Comparison of ENCODE assay signal across 32 mouse cellular contexts in genomic region chr6:140782524-140782923, GRCm38 (mm10). TPM values are rescaled to one million over a fixed set of nuclear protein-coding genes. Genes with fewer than 3 reads are reported as not detected.
DNase-seq lines count a peak whose midpoint lies in the region; ATAC-seq and TF ChIP-seq lines count a peak whose summit lies in the region.
"Had no signal": no experiment of that assay in that cellular context is flagged by ENCODE, and none has a peak within 500 bp of the region (broad histone marks: within the 10 kb centered on the region; RNA-seq: fewer than 3 reads in every experiment).

No protein-coding gene starts in this region.

- no peaks in the 10 kb centered on the region for H3K36me3 ChIP-seq in heart, embryonic 11.5 days (ENCODE audit: control insufficient read depth, insufficient read depth, low read length)
- no peaks in the 10 kb centered on the region for H3K36me3 ChIP-seq in limb, embryonic 11.5 days (ENCODE audit: control insufficient read depth, insufficient read depth, low read length)
- H3K36me3 ChIP-seq in limb, embryonic 10.5 days = no peaks in the 10 kb centered on the region
- H3K36me3 ChIP-seq in G1E (replicated peaks) = no peaks in the 10 kb centered on the region
- H3K36me3 ChIP-seq in limb, embryonic 15.5 days = no peaks in the 10 kb centered on the region
- H3K36me3 ChIP-seq: neural tube, embryonic 12.5 days had no signal

- no peak overlapping the region for H3K27ac ChIP-seq in heart, embryonic 11.5 days (ENCODE audit: low read depth, low read length)
- H3K27ac ChIP-seq in limb, embryonic 11.5 days (replicated peaks; ENCODE audit: low read depth, low read length) = no peak overlapping the region
- H3K27ac ChIP-seq in limb, embryonic 10.5 days = no peak overlapping the region
- H3K27ac ChIP-seq in limb, embryonic 15.5 days = no peak overlapping the region
- H3K27ac ChIP-seq: neural tube, embryonic 12.5 days had no signal

- H3K9me3 ChIP-seq in heart, embryonic 11.5 days (replicated peaks; ENCODE audit: control insufficient read depth, low read length) = no peaks in the 10 kb centered on the region
- H3K9me3 ChIP-seq in limb, embryonic 11.5 days (ENCODE audit: control insufficient read depth, low read length) = no peaks in the 10 kb centered on the region
- H3K9me3 ChIP-seq in limb, embryonic 10.5 days (replicated peaks) = no peaks in the 10 kb centered on the region
- H3K9me3 ChIP-seq in G1E (replicated peaks) = peaks cover 58% of the 10 kb centered on the region
- H3K9me3 ChIP-seq in limb, embryonic 15.5 days = no peaks in the 10 kb centered on the region
- H3K9me3 ChIP-seq: neural tube, embryonic 12.5 days had no signal

- WGBS in heart, embryonic 11.5 days (ENCODE audit: insufficient replicate concordance) = 87% methylated on average over 6 of the region's 6 CpGs
- 95% methylated on average over 6 of the region's 6 CpGs for WGBS in limb, embryonic 11.5 days
- WGBS in limb, embryonic 10.5 days = 96% methylated on average over 6 of the region's 6 CpGs
- WGBS in limb, embryonic 15.5 days = 92% methylated on average over 6 of the region's 6 CpGs

- no peak for TF ChIP-seq CTCF in G1E (IDR thresholded peaks at IDR 0.05; ENCODE audit: low read depth, low read length)

- no peaks in the 10 kb centered on the region for H3K27me3 ChIP-seq in heart, embryonic 11.5 days (ENCODE audit: control insufficient read depth, insufficient read depth, low read length)
- no peaks in the 10 kb centered on the region for H3K27me3 ChIP-seq in limb, embryonic 11.5 days (ENCODE audit: control insufficient read depth, insufficient read depth, low read length)
- no peaks in the 10 kb centered on the region for H3K27me3 ChIP-seq in limb, embryonic 10.5 days (ENCODE audit: low read depth, poor library complexity, severe bottlenecking)
- no peaks in the 10 kb centered on the region for H3K27me3 ChIP-seq in G1E (ENCODE audit: insufficient read depth, low read length)
- no peaks in the 10 kb centered on the region for H3K27me3 ChIP-seq in limb, embryonic 15.5 days
- H3K27me3 ChIP-seq: neural tube, embryonic 12.5 days had no signal

- H3K4me1 ChIP-seq in heart, embryonic 11.5 days (ENCODE audit: control insufficient read depth, insufficient read depth, low read length) = no peaks in the 10 kb centered on the region
- no peaks in the 10 kb centered on the region for H3K4me1 ChIP-seq in limb, embryonic 11.5 days (ENCODE audit: control insufficient read depth, insufficient read depth, low read length)
- no peaks in the 10 kb centered on the region for H3K4me1 ChIP-seq in limb, embryonic 10.5 days
- no peaks in the 10 kb centered on the region for H3K4me1 ChIP-seq in G1E (ENCODE audit: insufficient read depth, low read depth, low read length)
- no peaks in the 10 kb centered on the region for H3K4me1 ChIP-seq in limb, embryonic 15.5 days
- H3K4me1 ChIP-seq: neural tube, embryonic 12.5 days had no signal

- peak; percentile 81 for DNase-seq in heart, adult 11 months
- DNase-seq in limb, embryonic 11.5 days (ENCODE audit: low spot score) = no peak
- no peak for DNase-seq in limb, embryonic 10.5 days (ENCODE audit: low spot score)
- no peak for DNase-seq in G1E (ENCODE audit: low spot score)
- no peak for DNase-seq in left cerebral cortex, adult 11 months (ENCODE audit: low spot score)
- DNase-seq in yolk sac, embryonic 10.5 days (ENCODE audit: low spot score) = no peak
- DNase-seq: adrenal gland, postnatal 14 days; cerebellum, adult 8-10 months; forebrain, postnatal 0 days; gastrocnemius, postnatal 36 days; kidney, adult 9 months; kidney, postnatal 36 days; liver, postnatal 0 days; retina, postnatal 1 day; right cerebral cortex, postnatal 25 days; spleen, adult 18-20 months; thymus, postnatal 14 days had no signal

- no peak overlapping the region for H3K4me3 ChIP-seq in heart, embryonic 11.5 days (ENCODE audit: low read depth, low read length)
- no peak overlapping the region for H3K4me3 ChIP-seq in limb, embryonic 11.5 days (ENCODE audit: low read depth, low read length)
- H3K4me3 ChIP-seq in limb, embryonic 10.5 days = no peak overlapping the region
- H3K4me3 ChIP-seq in G1E (ENCODE audit: low read depth, low read length) = peak overlapping the region; percentile 13; the same call in 1 of the 2 replicates
- no peak overlapping the region for H3K4me3 ChIP-seq in limb, embryonic 15.5 days
- H3K4me3 ChIP-seq: neural tube, embryonic 12.5 days had no signal

- no peak overlapping the region for H3K4me2 ChIP-seq in heart, embryonic 11.5 days
- no peak overlapping the region for H3K4me2 ChIP-seq in limb, embryonic 11.5 days (ENCODE audit: low read depth, severe bottlenecking)
- H3K4me2 ChIP-seq in limb, embryonic 15.5 days = no peak overlapping the region
- H3K4me2 ChIP-seq: neural tube, embryonic 12.5 days had no signal

- no peak for ATAC-seq in heart, embryonic 11.5 days (replicated peaks; ENCODE audit: insufficient number of reproducible peaks, low FRiP score, low TSS enrichment)
- ATAC-seq in limb, embryonic 11.5 days (ENCODE audit: insufficient number of reproducible peaks, low FRiP score, low TSS enrichment, low read depth) = 0 out of 2 replicates have a peak, but pooled peaks have one; percentile 11
- ATAC-seq in G1E (ENCODE audit: extremely low read depth, insufficient number of reproducible peaks, low FRiP score, poor library complexity, severe bottlenecking) = no peak
- peak; percentile 40; the same call in 1 of the 2 replicates for ATAC-seq in limb, embryonic 15.5 days (ENCODE audit: insufficient number of reproducible peaks, low FRiP score, low TSS enrichment, low read depth)
- ATAC-seq: forebrain, postnatal 0 days; intestine, embryonic 16.5 days; liver, postnatal 0 days; lung, postnatal 0 days had no signal

- H3K9ac ChIP-seq in heart, embryonic 11.5 days (ENCODE audit: low read depth, low read length) = no peak overlapping the region
- no peak overlapping the region for H3K9ac ChIP-seq in limb, embryonic 11.5 days (ENCODE audit: low read length)
- H3K9ac ChIP-seq in limb, embryonic 15.5 days = no peak overlapping the region
- H3K9ac ChIP-seq: forebrain, postnatal 0 days; liver, postnatal 0 days; neural tube, embryonic 12.5 days had no signal

RNA-seq across cellular contexts. Expression of gene Gm11077, which starts 53.4 kb away (rescaled TPM):
- not detected in 2 replicates for polyA plus RNA-seq in heart, embryonic 11.5 days (2014; fragmentation: Nextera tagmentation; extraction: Ambion mirVana)
- polyA plus RNA-seq in limb, embryonic 11.5 days (2014; fragmentation: Nextera tagmentation; extraction: Ambion mirVana) = not detected in 2 replicates
- not detected in 2 replicates for polyA plus RNA-seq in limb, embryonic 10.5 days (2016; fragmentation: Nextera tagmentation; extraction: Ambion mirVana)
- total RNA-seq in G1E (2014; fragmentation: Nextera tagmentation) = not detected in 2 replicates
- total RNA-seq in G1E (2017) = not detected in 2 replicates
- not detected in 2 replicates for polyA plus RNA-seq in G1E (2012)
- not detected in 2 replicates for polyA plus RNA-seq in limb, embryonic 15.5 days (2015; fragmentation: Nextera tagmentation; extraction: Ambion mirVana)
- total RNA-seq: adrenal gland, postnatal 14 days; forebrain, postnatal 0 days; gastrocnemius, postnatal 36 days; heart, adult 8-10 months; hematopoietic stem cell, adult 5-6 weeks; layer of hippocampus, adult 8-10 months; left cerebral cortex, adult 18-20 months; left cerebral cortex, postnatal 25 days; liver, adult 2 months; megakaryocyte progenitor cell, adult 5-6 weeks had no signal
- polyA plus RNA-seq: brain, embryonic 14.5 days; forebrain, embryonic 11.5 days; forebrain, postnatal 0 days; heart, embryonic 16.5 days; intestine, embryonic 16.5 days; liver, adult 2 months; liver, postnatal 0 days; lung, postnatal 0 days; neural tube, embryonic 12.5 days had no signal

Comparison
In these comparisons a context has a peak if more than half of its experiments do, and no peak if none do; other contexts are left out.
1. ATAC-seq: peak in limb, embryonic 11.5 days (single experiment) and limb, embryonic 15.5 days (single experiment); none in heart, embryonic 11.5 days (single experiment) and G1E (single experiment).